Mouse (Mus musculus): ENCODE data around the gene Coq8b.

Coq8b gene

GRCm38 (mm10) chr7:27307551-27307950 is 74.7 kb downstream of the Coq8b start:
- no peak for DNase-seq (ENCODE audit: low read depth, low spot score)
